Mouse (Mus musculus) urinary bladder, postnatal 10 days (tissue): ENCODE results near the gene Exoc6.

ENCODE experiments used
- DNase-seq: peaks from one replicate; pipeline ENCODE4 v3.0.0; 2022; ENCODE audit warnings: low spot score

The Exoc6 gene

GRCm38 (mm10) chr19:37690716-37691115 lies 140.5 kb downstream of the Exoc6 start:
- DNase-seq = no peak

GRCm38 (mm10) chr19:37692879-37693278 lies 142.7 kb downstream of the Exoc6 start:
- no peak for DNase-seq

GRCm38 (mm10) chr19:37695146-37695545 lies 144.9 kb downstream of the Exoc6 start:
- no peak for DNase-seq

GRCm38 (mm10) chr19:37695762-37696602 lies 145.8 kb downstream of the Exoc6 start:
- no peak for DNase-seq

- DNase-seq = no peak
Measured at GRCm38 (mm10) chr19:37696603-37697334, 146.6 kb downstream of the Exoc6 start.

GRCm38 (mm10) chr19:37697335-37697636 lies 147.1 kb downstream of the Exoc6 start:
- DNase-seq = no peak

- no peak for DNase-seq
Measured at GRCm38 (mm10) chr19:37697651-37698272, 147.5 kb downstream of the Exoc6 start, which contains the start of gene Cyp26a1. Gene Cyp26a1, plus strand, starts transcription at chr19:37697798.

- no peak for DNase-seq
Measured at GRCm38 (mm10) chr19:37698273-37699160, 148.3 kb downstream of the Exoc6 start.

- no peak for DNase-seq
Measured at GRCm38 (mm10) chr19:37699711-37700110, 149.5 kb downstream of the Exoc6 start.

- no peak for DNase-seq
Measured at GRCm38 (mm10) chr19:37702377-37703076, 152.3 kb downstream of the Exoc6 start.

GRCm38 (mm10) chr19:37703902-37704509 lies 153.8 kb downstream of the Exoc6 start:
- no peak for DNase-seq

GRCm38 (mm10) chr19:37705722-37706121 lies 155.5 kb downstream of the Exoc6 start:
- no peak for DNase-seq

GRCm38 (mm10) chr19:37714681-37715080 lies 164.5 kb downstream of the Exoc6 start:
- no peak for DNase-seq

- no peak for DNase-seq
Measured at GRCm38 (mm10) chr19:37715980-37716379, 165.8 kb downstream of the Exoc6 start.

GRCm38 (mm10) chr19:37716524-37717175 lies 166.4 kb downstream of the Exoc6 start:
- DNase-seq = no peak

- no peak for DNase-seq
Measured at GRCm38 (mm10) chr19:37719166-37719565, 168.9 kb downstream of the Exoc6 start.

- no peak for DNase-seq
Measured at GRCm38 (mm10) chr19:37724591-37724990, 174.4 kb downstream of the Exoc6 start.

- DNase-seq = no peak
Measured at GRCm38 (mm10) chr19:37726585-37726984, 176.4 kb downstream of the Exoc6 start.

GRCm38 (mm10) chr19:37727366-37727765 lies 177.1 kb downstream of the Exoc6 start:
- DNase-seq = no peak
